18 mouse cellular contexts compared by ENCODE assay signal in the genomic region with DNA sequence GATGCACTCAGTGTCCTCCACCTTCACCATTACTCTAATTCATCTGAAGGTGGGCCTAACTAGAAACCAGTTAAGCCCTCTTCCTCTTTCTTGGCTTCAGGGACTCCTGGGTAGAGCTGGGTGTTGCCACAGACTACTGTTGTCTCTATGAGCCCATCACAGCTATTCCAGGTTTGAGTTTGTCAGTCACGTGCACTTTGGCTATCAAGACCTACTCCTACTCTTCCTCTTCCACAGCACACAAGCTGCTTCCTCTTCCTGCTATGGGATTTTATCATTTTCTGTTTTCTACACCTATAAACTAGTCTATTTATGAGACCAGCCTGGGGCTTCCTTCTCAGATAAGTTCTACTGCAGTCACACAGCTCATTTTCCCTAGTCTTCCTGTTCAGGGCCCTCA.
DNase-seq lines count a peak whose midpoint lies in the region; ATAC-seq lines count a peak whose summit lies in the region.
"Had no signal": no experiment of that assay in that cellular context is flagged by ENCODE, and none has a peak within 500 bp of the region (broad histone marks: within the 10 kb centered on the region; RNA-seq: fewer than 3 reads in every experiment).

No protein-coding gene starts in this region.

- peak; percentile 79 for ATAC-seq in megakaryocyte progenitor cell, adult 5-6 weeks (replicated peaks; ENCODE audit: poor library complexity)
- ATAC-seq: activated CD4-positive, CD25-positive, alpha-beta regulatory T cell, adult 4 months; forebrain, embryonic 15.5 days; hindbrain, embryonic 16.5 days; intestine, embryonic 16.5 days had no signal

- peak; percentile 11 for DNase-seq in lung, postnatal 36 days
- DNase-seq in lung, postnatal 4 days: no peak
- peak; percentile 10 for DNase-seq in A20 (ENCODE audit: low read depth, low spot score)
- peak; percentile 36 for DNase-seq in MEL-GATA-1-ER (ENCODE audit: extremely low read depth, low read depth)
- no peak for DNase-seq in layer of hippocampus, adult 9-10 months (ENCODE audit: low spot score)
- no peak for DNase-seq in left cerebral cortex, adult 8-10 months (ENCODE audit: low spot score in 2 of 2)
- DNase-seq: adrenal gland, adult 8-10 months; adrenal gland, postnatal 25 days; cerebellum, adult 18-20 months; cerebellum, adult 9-10 months; cerebellum, postnatal 14 days; gastrocnemius, postnatal 25 days; heart, postnatal 36 days had no signal

Comparison
In these comparisons a context has a peak if more than half of its experiments do, and no peak if none do; other contexts are left out.
1. DNase-seq: peak in lung, postnatal 36 days (single experiment), A20 (single experiment) and MEL-GATA-1-ER (single experiment); none in lung, postnatal 4 days (0 of 2), layer of hippocampus, adult 9-10 months (single experiment) and left cerebral cortex, adult 8-10 months (0 of 2).